ENCODE assay signal across 10 mouse cellular contexts in genomic region chr16:5700731-5701255, GRCm38 (mm10).
DNase-seq lines count a peak whose midpoint lies in the region; ATAC-seq and TF ChIP-seq lines count a peak whose summit lies in the region.
"Had no signal": no experiment of that assay in that cellular context is flagged by ENCODE, and none has a peak within 500 bp of the region (broad histone marks: within the 10 kb centered on the region; RNA-seq: fewer than 3 reads in every experiment).

No protein-coding gene starts in this region.

- H3K4me3 ChIP-seq in kidney, adult 2 months (ENCODE audit: insufficient read depth, low read depth, low read length), result no peak overlapping the region
- no peak overlapping the region for H3K4me3 ChIP-seq in MEL (ENCODE audit: control insufficient read depth in 1 of 2, insufficient read depth in 1 of 2, low read depth in 2 of 2, low read length in 2 of 2)
- no peak overlapping the region for H3K4me3 ChIP-seq in limb, embryonic 10.5 days
- H3K4me3 ChIP-seq: intestine, embryonic 15.5 days; neural tube, embryonic 12.5 days had no signal

- no peak overlapping the region for H3K9ac ChIP-seq in MEL (ENCODE audit: control insufficient read depth, low read depth, low read length, poor library complexity, severe bottlenecking)
- H3K9ac ChIP-seq: intestine, embryonic 15.5 days; neural tube, embryonic 12.5 days had no signal

- no peak for ATAC-seq in inflammation-experienced regulatory T-cells, adult 6 months
- ATAC-seq: intestine, embryonic 15.5 days had no signal

- WGBS in kidney, adult 2 months, result 50% methylated on average over 9 of the region's 9 CpGs
- 51% methylated on average over 9 of the region's 9 CpGs for WGBS in limb, embryonic 10.5 days

- no peaks in the 10 kb centered on the region for H3K36me3 ChIP-seq in kidney, adult 2 months (ENCODE audit: control insufficient read depth, insufficient read depth, low read length)
- H3K36me3 ChIP-seq in MEL (ENCODE audit: control insufficient read depth in 1 of 2, insufficient read depth in 2 of 2, low read length in 2 of 2), result no peaks in the 10 kb centered on the region
- H3K36me3 ChIP-seq in limb, embryonic 10.5 days, result no peaks in the 10 kb centered on the region
- H3K36me3 ChIP-seq: intestine, embryonic 15.5 days; neural tube, embryonic 12.5 days had no signal

- no peak overlapping the region for H3K27ac ChIP-seq in kidney, adult 2 months (ENCODE audit: insufficient read depth, low read depth, low read length)
- no peak overlapping the region for H3K27ac ChIP-seq in MEL (ENCODE audit: control insufficient read depth, low read depth, low read length)
- no peak overlapping the region for H3K27ac ChIP-seq in limb, embryonic 10.5 days
- H3K27ac ChIP-seq: intestine, embryonic 15.5 days; neural tube, embryonic 12.5 days had no signal

- H3K4me1 ChIP-seq in kidney, adult 2 months (ENCODE audit: control insufficient read depth, insufficient read depth, low read length), result no peaks in the 10 kb centered on the region
- no peaks in the 10 kb centered on the region for H3K4me1 ChIP-seq in MEL (ENCODE audit: control insufficient read depth in 1 of 2, insufficient read depth in 2 of 2, low read length in 2 of 2)
- no peaks in the 10 kb centered on the region for H3K4me1 ChIP-seq in limb, embryonic 10.5 days
- H3K4me1 ChIP-seq: intestine, embryonic 15.5 days; neural tube, embryonic 12.5 days had no signal

- TF ChIP-seq CTCF in kidney, adult 2 months (conservative IDR thresholded peaks at IDR 0.05; ENCODE audit: insufficient read depth, insufficient read length, low read depth, low read length), result no peak
- no peak for TF ChIP-seq CTCF in MEL (IDR thresholded peaks at IDR 0.05 in 2 of 3, conservative IDR thresholded peaks at IDR 0.05 in 1 of 3; ENCODE audit: control insufficient read depth in 1 of 3, insufficient read depth in 1 of 3, low read depth in 2 of 3, low read length in 3 of 3, poor library complexity in 1 of 3, severe bottlenecking in 1 of 3)

- no peak for TF ChIP-seq EP300 in MEL (IDR thresholded peaks at IDR 0.05; ENCODE audit: low read depth in 1 of 2, low read length in 2 of 2)

- no peaks in the 10 kb centered on the region for H3K79me2 ChIP-seq in MEL (ENCODE audit: control insufficient read depth, insufficient read depth, low read length, poor library complexity)

- TF ChIP-seq RAD21 in MEL (IDR thresholded peaks at IDR 0.05; ENCODE audit: low read depth, low read length), result no peak

- no peaks in the 10 kb centered on the region for H3K9me3 ChIP-seq in MEL (replicated peaks; ENCODE audit: insufficient read depth, low read length)
- H3K9me3 ChIP-seq in limb, embryonic 10.5 days (replicated peaks), result no peaks in the 10 kb centered on the region
- H3K9me3 ChIP-seq: intestine, embryonic 15.5 days; neural tube, embryonic 12.5 days had no signal

- H3K27me3 ChIP-seq in kidney, adult 2 months (replicated peaks; ENCODE audit: control insufficient read depth, insufficient read depth, low read length), result no peaks in the 10 kb centered on the region
- H3K27me3 ChIP-seq in MEL (ENCODE audit: control insufficient read depth in 1 of 2, insufficient read depth in 2 of 2, low read length in 2 of 2), result no peaks in the 10 kb centered on the region
- H3K27me3 ChIP-seq in limb, embryonic 10.5 days (ENCODE audit: low read depth, poor library complexity, severe bottlenecking), result no peaks in the 10 kb centered on the region
- H3K27me3 ChIP-seq: intestine, embryonic 15.5 days; neural tube, embryonic 12.5 days had no signal

- TF ChIP-seq POLR2A in kidney, adult 2 months (IDR thresholded peaks at IDR 0.05; ENCODE audit: low read depth, low read length), result no peak
- no peak for TF ChIP-seq POLR2A in MEL (IDR thresholded peaks at IDR 0.05; ENCODE audit: control insufficient read depth in 1 of 2, insufficient read depth in 1 of 2, low read depth in 1 of 2, low read length in 2 of 2, poor library complexity in 1 of 2)

- peak; percentile 3 for DNase-seq in kidney, adult 2 months
- no peak for DNase-seq in kidney, adult 11 months
- peak; percentile 15 for DNase-seq in MEL (ENCODE audit: low read depth, low spot score)
- DNase-seq in embryo, embryonic 10 days (ENCODE audit: low spot score), result peak; percentile 73
- DNase-seq in limb, embryonic 10.5 days (ENCODE audit: low spot score), result peak; percentile 78
- no peak for DNase-seq in cerebellum, adult 9-11 months
- no peak for DNase-seq in adipocyte (ENCODE audit: low spot score)

TF ChIP-seq in MEL, 35 proteins besides CTCF, POLR2A, EP300 and RAD21:
- no peak for TF ChIP-seq GABPA (IDR thresholded peaks at IDR 0.05; ENCODE audit: low read depth, low read length)
- TF ChIP-seq MYB (IDR thresholded peaks at IDR 0.05; ENCODE audit: low read depth, low read length), result no peak
- TF ChIP-seq TCF12 (IDR thresholded peaks at IDR 0.05; ENCODE audit: low read depth, low read length), result no peak
- no peak for TF ChIP-seq KAT2A (conservative IDR thresholded peaks at IDR 0.05; ENCODE audit: low read depth, low read length)
- no peak for TF ChIP-seq ETS1 (IDR thresholded peaks at IDR 0.05; ENCODE audit: low read depth, low read length)
- TF ChIP-seq USF2 (IDR thresholded peaks at IDR 0.05; ENCODE audit: borderline replicate concordance in 1 of 2, insufficient read depth in 1 of 2, low read depth in 1 of 2, low read length in 2 of 2), result no peak
- no peak for TF ChIP-seq E2F4 (IDR thresholded peaks at IDR 0.05; ENCODE audit: borderline replicate concordance, low read depth, low read length)
- no peak for TF ChIP-seq TAL1 (IDR thresholded peaks at IDR 0.05; ENCODE audit: low read length)
- TF ChIP-seq HCFC1 (IDR thresholded peaks at IDR 0.05; ENCODE audit: low read depth, low read length), result no peak
- no peak for TF ChIP-seq NELFE (IDR thresholded peaks at IDR 0.05; ENCODE audit: low read depth, low read length)
- no peak for TF ChIP-seq ZMIZ1 (IDR thresholded peaks at IDR 0.05; ENCODE audit: low read depth, low read length)
- no peak for TF ChIP-seq NRF1 (IDR thresholded peaks at IDR 0.05; ENCODE audit: insufficient read depth, low read depth, low read length, poor library complexity, severe bottlenecking)
- TF ChIP-seq CHD2 (IDR thresholded peaks at IDR 0.05; ENCODE audit: low read length), result no peak

Comparison
In these comparisons a context has a peak if more than half of its experiments do, and no peak if none do; other contexts are left out.
1. DNase-seq: peak in kidney, adult 2 months (single experiment), MEL (single experiment), embryo, embryonic 10 days (single experiment) and limb, embryonic 10.5 days (single experiment); none in kidney, adult 11 months (single experiment), cerebellum, adult 9-11 months (single experiment) and adipocyte (single experiment).